Mouse (Mus musculus): ENCODE results near the gene Ttn. TPM values are rescaled to one million over a fixed set of nuclear protein-coding genes. Genes with fewer than 3 reads are reported as not detected.

Gene Ttn
- polyA plus RNA-seq, 1 experiment, result 0.04 TPM

GRCm38 (mm10) chr2:76811160-76811559 is 171.2 kb downstream of the Ttn start:
- no peak for TF ChIP-seq CTCF (IDR thresholded peaks at IDR 0.05; ENCODE audit: borderline replicate concordance, insufficient read depth, low read length)
- TF ChIP-seq POLR2A (IDR thresholded peaks at IDR 0.05; ENCODE audit: low read depth, low read length), result no peak
- Histone ChIP-seq H3K4me3 (ENCODE audit: insufficient read depth, low read length) (no peak overlapping the region), H3K27ac (ENCODE audit: insufficient read depth, low read length) (no peak overlapping the region), H3K4me1 (ENCODE audit: control insufficient read depth, insufficient read depth, low read length) (no peaks in the 10 kb centered on the region)

GRCm38 (mm10) chr2:76808334-76808733 is 174.0 kb downstream of the Ttn start:
- TF ChIP-seq CTCF (IDR thresholded peaks at IDR 0.05; ENCODE audit: borderline replicate concordance, insufficient read depth, low read length) (no peak), POLR2A (IDR thresholded peaks at IDR 0.05; ENCODE audit: low read depth, low read length) (no peak)
- H3K4me3 ChIP-seq (ENCODE audit: insufficient read depth, low read length), result no peak overlapping the region
- no peak overlapping the region for H3K27ac ChIP-seq (ENCODE audit: insufficient read depth, low read length)
- H3K4me1 ChIP-seq (ENCODE audit: control insufficient read depth, insufficient read depth, low read length), result no peaks in the 10 kb centered on the region

GRCm38 (mm10) chr2:76807284-76807683 is 175.1 kb downstream of the Ttn start:
- TF ChIP-seq CTCF (IDR thresholded peaks at IDR 0.05; ENCODE audit: borderline replicate concordance, insufficient read depth, low read length) (no peak), POLR2A (IDR thresholded peaks at IDR 0.05; ENCODE audit: low read depth, low read length) (no peak)
- Histone ChIP-seq H3K4me3 (ENCODE audit: insufficient read depth, low read length) (no peak overlapping the region), H3K4me1 (ENCODE audit: control insufficient read depth, insufficient read depth, low read length) (no peaks in the 10 kb centered on the region), H3K27ac (ENCODE audit: insufficient read depth, low read length) (no peak overlapping the region)

- H3K4me3 ChIP-seq (ENCODE audit: insufficient read depth, low read length), result no peak overlapping the region
- H3K4me1 ChIP-seq (ENCODE audit: control insufficient read depth, insufficient read depth, low read length), result no peaks in the 10 kb centered on the region
- TF ChIP-seq POLR2A (IDR thresholded peaks at IDR 0.05; ENCODE audit: low read depth, low read length) (no peak), CTCF (IDR thresholded peaks at IDR 0.05; ENCODE audit: borderline replicate concordance, insufficient read depth, low read length) (no peak)
- H3K27ac ChIP-seq (ENCODE audit: insufficient read depth, low read length), result no peak overlapping the region
These were observed 175.5 kb downstream of the Ttn start for GRCm38 (mm10) chr2:76806861-76807260.

- H3K4me3 ChIP-seq (ENCODE audit: insufficient read depth, low read length), result no peak overlapping the region
- H3K4me1 ChIP-seq (ENCODE audit: control insufficient read depth, insufficient read depth, low read length), result no peaks in the 10 kb centered on the region
- H3K27ac ChIP-seq (ENCODE audit: insufficient read depth, low read length), result no peak overlapping the region
- TF ChIP-seq POLR2A (IDR thresholded peaks at IDR 0.05; ENCODE audit: low read depth, low read length), result no peak
- no peak for TF ChIP-seq CTCF (IDR thresholded peaks at IDR 0.05; ENCODE audit: borderline replicate concordance, insufficient read depth, low read length)
These were observed 176.0 kb downstream of the Ttn start for GRCm38 (mm10) chr2:76806376-76806775.

GRCm38 (mm10) chr2:76805191-76805892 is 177.0 kb downstream of the Ttn start:
- TF ChIP-seq CTCF (IDR thresholded peaks at IDR 0.05; ENCODE audit: borderline replicate concordance, insufficient read depth, low read length), result no peak
- no peak for TF ChIP-seq POLR2A (IDR thresholded peaks at IDR 0.05; ENCODE audit: low read depth, low read length)
- H3K4me3 ChIP-seq (ENCODE audit: insufficient read depth, low read length), result no peak overlapping the region
- H3K27ac ChIP-seq (ENCODE audit: insufficient read depth, low read length), result no peak overlapping the region
- H3K4me1 ChIP-seq (ENCODE audit: control insufficient read depth, insufficient read depth, low read length), result no peaks in the 10 kb centered on the region

- H3K4me3 ChIP-seq (ENCODE audit: insufficient read depth, low read length), result no peak overlapping the region
- H3K27ac ChIP-seq (ENCODE audit: insufficient read depth, low read length), result no peak overlapping the region
- no peaks in the 10 kb centered on the region for H3K4me1 ChIP-seq (ENCODE audit: control insufficient read depth, insufficient read depth, low read length)
- TF ChIP-seq POLR2A (IDR thresholded peaks at IDR 0.05; ENCODE audit: low read depth, low read length) (no peak), CTCF (IDR thresholded peaks at IDR 0.05; ENCODE audit: borderline replicate concordance, insufficient read depth, low read length) (no peak)
These were observed 198.2 kb downstream of the Ttn start for GRCm38 (mm10) chr2:76784171-76784570.

- no peaks in the 10 kb centered on the region for H3K4me1 ChIP-seq (ENCODE audit: control insufficient read depth, insufficient read depth, low read length)
- no peak for TF ChIP-seq CTCF (IDR thresholded peaks at IDR 0.05; ENCODE audit: borderline replicate concordance, insufficient read depth, low read length)
- TF ChIP-seq POLR2A (IDR thresholded peaks at IDR 0.05; ENCODE audit: low read depth, low read length), result no peak
These were observed 201.6 kb downstream of the Ttn start for GRCm38 (mm10) chr2:76780792-76781191.

GRCm38 (mm10) chr2:76769831-76770230 is 212.5 kb downstream of the Ttn start:
- Histone ChIP-seq H3K4me1 (ENCODE audit: control insufficient read depth, insufficient read depth, low read length) (no peaks in the 10 kb centered on the region), H3K27ac (ENCODE audit: insufficient read depth, low read length) (no peak overlapping the region), H3K4me3 (ENCODE audit: insufficient read depth, low read length) (no peak overlapping the region)
- no peak for TF ChIP-seq POLR2A (IDR thresholded peaks at IDR 0.05; ENCODE audit: low read depth, low read length)
- no peak for TF ChIP-seq CTCF (IDR thresholded peaks at IDR 0.05; ENCODE audit: borderline replicate concordance, insufficient read depth, low read length)

More at GRCm38 (mm10) chr2:76780792-76781191, 201.6 kb downstream of the Ttn start:
- Histone ChIP-seq H3K4me3 (ENCODE audit: insufficient read depth, low read length) (no peak overlapping the region), H3K27ac (ENCODE audit: insufficient read depth, low read length) (no peak overlapping the region)

- Histone ChIP-seq H3K4me3 (ENCODE audit: insufficient read depth, low read length) (no peak overlapping the region), H3K4me1 (ENCODE audit: control insufficient read depth, insufficient read depth, low read length) (no peaks in the 10 kb centered on the region), H3K27ac (ENCODE audit: insufficient read depth, low read length) (no peak overlapping the region)
- no peak for TF ChIP-seq CTCF (IDR thresholded peaks at IDR 0.05; ENCODE audit: borderline replicate concordance, insufficient read depth, low read length)
- no peak for TF ChIP-seq POLR2A (IDR thresholded peaks at IDR 0.05; ENCODE audit: low read depth, low read length)
These were observed 215.1 kb downstream of the Ttn start for GRCm38 (mm10) chr2:76767231-76767630.
